8 mouse cellular contexts compared by ENCODE assay signal in genomic region chr7:4812303-4813104, GRCm38 (mm10). TPM values are rescaled to one million over a fixed set of nuclear protein-coding genes. Genes with fewer than 3 reads are reported as not detected.
DNase-seq lines count a peak whose midpoint lies in the region; ATAC-seq lines count a peak whose summit lies in the region.

Ube2s (minus strand) TSS chr7:4812590.

- WGBS in hindbrain, embryonic 15.5 days, result under 1% methylated on average over 62 of the region's 62 CpGs

- H3K9ac ChIP-seq in hindbrain, embryonic 15.5 days, result peak within 1 kb of the TSS; percentile 99

- H3K4me1 ChIP-seq in hindbrain, embryonic 15.5 days (replicated peaks), result peaks cover 29% of the 10 kb centered on the region

- H3K9me3 ChIP-seq in hindbrain, embryonic 15.5 days, result no peaks in the 10 kb centered on the region

- H3K4me2 ChIP-seq in hindbrain, embryonic 15.5 days, result peak within 1 kb of the TSS; percentile 80

- H3K27ac ChIP-seq in hindbrain, embryonic 15.5 days (replicated peaks), result peak within 1 kb of the TSS; percentile 98

- H3K4me3 ChIP-seq in hindbrain, embryonic 15.5 days, result peak within 1 kb of the TSS; percentile 98

- peak; percentile 99 for DNase-seq in T-cell, adult 2 months (ENCODE audit: low spot score)
- DNase-seq in cerebellum, postnatal 36 days, result peak; percentile 97
- peak; percentile 97 to 98 for DNase-seq in frontal cortex, postnatal 36 days (ENCODE audit: low spot score in 2 of 2)
- DNase-seq in left cerebral cortex, adult 11 months (ENCODE audit: low spot score), result peak; percentile 99
- peak; percentile 98 to 99 for DNase-seq in lung, postnatal 4 days
- peak; percentile 99 for DNase-seq in retina, postnatal 7 days (ENCODE audit: low read depth, low spot score)
- DNase-seq in urinary bladder, adult 2 months (ENCODE audit: low spot score), result peak; percentile 97

- ATAC-seq in hindbrain, embryonic 15.5 days (ENCODE audit: low FRiP score, low read depth), result peak; percentile 99

- peaks cover 20% of the 10 kb centered on the region for H3K36me3 ChIP-seq in hindbrain, embryonic 15.5 days

- no peaks in the 10 kb centered on the region for H3K27me3 ChIP-seq in hindbrain, embryonic 15.5 days

RNA-seq across cellular contexts. Expression of gene Ube2s, which starts in this region (rescaled TPM):
- 269 and 295 TPM in 2 replicates for polyA plus RNA-seq in hindbrain, embryonic 15.5 days (2015; fragmentation: Nextera tagmentation; extraction: Ambion mirVana)
- 115 and 129 TPM in 2 replicates for polyA plus RNA-seq in urinary bladder, adult 2 months (2012; rRNA removed)

Comparison
In these comparisons a context has a peak if more than half of its experiments do, and no peak if none do; other contexts are left out.
1. Peak in every context shown above with its lines: DNase-seq, ATAC-seq, H3K4me3 ChIP-seq and H3K27ac ChIP-seq.